Mouse (Mus musculus): ENCODE results near the gene Mmp27. TPM values are rescaled to one million over a fixed set of nuclear protein-coding genes. Genes with fewer than 3 reads are reported as not detected.
A peak's percentile ranks its signal among the peaks of the same experiment; 100 is the strongest.

Mmp27 gene
- polyA plus RNA-seq (2015; fragmentation: Nextera tagmentation; extraction: Ambion mirVana), result not detected in 2 replicates

GRCm38 (mm10) chr9:7571162-7571561 is at the start of gene Mmp27:
Gene Mmp27, plus strand, starts transcription at chr9:7571396.
- WGBS, result 50% methylated on average over 4 of the region's 4 CpGs
- no peak for ATAC-seq (replicated peaks; ENCODE audit: insufficient number of reproducible peaks, insufficient read depth, low FRiP score, low read depth)
- no peak within 1 kb of the TSS for H3K27ac ChIP-seq
- H3K36me3 ChIP-seq, result no peaks in the 10 kb centered on the region
- no peaks in the 10 kb centered on the region for H3K4me1 ChIP-seq (replicated peaks)
- H3K9me3 ChIP-seq (replicated peaks), result no peaks in the 10 kb centered on the region
- H3K27me3 ChIP-seq, result no peaks in the 10 kb centered on the region
- H3K4me2 ChIP-seq, result no peak within 1 kb of the TSS
- no peak within 1 kb of the TSS for H3K4me3 ChIP-seq
- H3K9ac ChIP-seq, result no peak within 1 kb of the TSS

GRCm38 (mm10) chr9:7526255-7526940 is 44.8 kb upstream of the Mmp27 start:
- ATAC-seq (replicated peaks; ENCODE audit: insufficient number of reproducible peaks, insufficient read depth, low FRiP score, low read depth), result no peak
- no peaks in the 10 kb centered on the region for H3K27me3 ChIP-seq
- H3K9me3 ChIP-seq (replicated peaks), result no peaks in the 10 kb centered on the region
- H3K27ac ChIP-seq, result no peak overlapping the region
- no peak overlapping the region for H3K4me2 ChIP-seq
- WGBS, result 71% methylated on average over 4 of the region's 4 CpGs
- H3K4me3 ChIP-seq, result no peak overlapping the region
- H3K4me1 ChIP-seq (replicated peaks), result no peaks in the 10 kb centered on the region
- no peak overlapping the region for H3K9ac ChIP-seq
- H3K36me3 ChIP-seq, result no peaks in the 10 kb centered on the region

GRCm38 (mm10) chr9:7542763-7543162 is 28.4 kb upstream of the Mmp27 start:
- no peaks in the 10 kb centered on the region for H3K9me3 ChIP-seq (replicated peaks)
- ATAC-seq (replicated peaks; ENCODE audit: insufficient number of reproducible peaks, insufficient read depth, low FRiP score, low read depth), result no peak
- peaks cover 4% of the 10 kb centered on the region; the same call in 1 of the 2 replicates for H3K4me1 ChIP-seq (replicated peaks)
- H3K9ac ChIP-seq, result no peak overlapping the region
- no peaks in the 10 kb centered on the region for H3K27me3 ChIP-seq
- H3K4me2 ChIP-seq, result no peak overlapping the region
- H3K27ac ChIP-seq, result no peak overlapping the region
- H3K4me3 ChIP-seq, result no peak overlapping the region
- no peaks in the 10 kb centered on the region for H3K36me3 ChIP-seq

GRCm38 (mm10) chr9:7544923-7545457 is 26.2 kb upstream of the Mmp27 start:
- H3K4me2 ChIP-seq, result no peak overlapping the region
- H3K9ac ChIP-seq, result no peak overlapping the region
- H3K36me3 ChIP-seq, result no peaks in the 10 kb centered on the region
- no peaks in the 10 kb centered on the region for H3K9me3 ChIP-seq (replicated peaks)
- ATAC-seq (replicated peaks; ENCODE audit: insufficient number of reproducible peaks, insufficient read depth, low FRiP score, low read depth), result no peak; the same call in 1 of the 2 replicates
- H3K27me3 ChIP-seq, result no peaks in the 10 kb centered on the region
- H3K27ac ChIP-seq, result no peak overlapping the region
- H3K4me3 ChIP-seq, result no peak overlapping the region
- WGBS, result 52% methylated on average over 1 of the region's 1 CpGs
- H3K4me1 ChIP-seq (replicated peaks), result peaks cover 4% of the 10 kb centered on the region; the same call in 1 of the 2 replicates

GRCm38 (mm10) chr9:7545471-7545870 is 25.7 kb upstream of the Mmp27 start:
- H3K4me2 ChIP-seq, result no peak overlapping the region
- 18% methylated on average over 1 of the region's 1 CpGs for WGBS
- H3K4me3 ChIP-seq, result no peak overlapping the region
- no peak overlapping the region for H3K27ac ChIP-seq
- peak; percentile 60 for ATAC-seq (replicated peaks; ENCODE audit: insufficient number of reproducible peaks, insufficient read depth, low FRiP score, low read depth)
- H3K4me1 ChIP-seq (replicated peaks), result peaks cover 4% of the 10 kb centered on the region; the same call in 1 of the 2 replicates
- H3K27me3 ChIP-seq, result no peaks in the 10 kb centered on the region
- no peak overlapping the region for H3K9ac ChIP-seq
- H3K9me3 ChIP-seq (replicated peaks), result no peaks in the 10 kb centered on the region
- no peaks in the 10 kb centered on the region for H3K36me3 ChIP-seq

- no peaks in the 10 kb centered on the region for H3K9me3 ChIP-seq (replicated peaks)
- H3K4me2 ChIP-seq, result no peak overlapping the region
- WGBS, result 73% methylated on average over 7 of the region's 7 CpGs
- H3K4me3 ChIP-seq, result no peak overlapping the region
- no peaks in the 10 kb centered on the region for H3K36me3 ChIP-seq
- H3K27me3 ChIP-seq, result no peaks in the 10 kb centered on the region
- H3K4me1 ChIP-seq (replicated peaks), result peaks cover 4% of the 10 kb centered on the region; the same call in 1 of the 2 replicates
- H3K9ac ChIP-seq, result no peak overlapping the region
- no peak for ATAC-seq (replicated peaks; ENCODE audit: insufficient number of reproducible peaks, insufficient read depth, low FRiP score, low read depth)
- no peak overlapping the region for H3K27ac ChIP-seq
Observed at GRCm38 (mm10) chr9:7545920-7546319, 25.3 kb upstream of the Mmp27 start.

GRCm38 (mm10) chr9:7551943-7552342 is 19.3 kb upstream of the Mmp27 start:
- H3K4me3 ChIP-seq, result no peak overlapping the region
- no peak overlapping the region for H3K4me2 ChIP-seq
- H3K4me1 ChIP-seq (replicated peaks), result no peaks in the 10 kb centered on the region
- H3K9me3 ChIP-seq (replicated peaks), result no peaks in the 10 kb centered on the region
- H3K27me3 ChIP-seq, result no peaks in the 10 kb centered on the region
- ATAC-seq (replicated peaks; ENCODE audit: insufficient number of reproducible peaks, insufficient read depth, low FRiP score, low read depth), result no peak
- H3K27ac ChIP-seq, result no peak overlapping the region
- no peak overlapping the region for H3K9ac ChIP-seq
- H3K36me3 ChIP-seq, result no peaks in the 10 kb centered on the region

GRCm38 (mm10) chr9:7553536-7553935 is 17.7 kb upstream of the Mmp27 start:
- Histone ChIP-seq H3K27ac (no peak overlapping the region), H3K4me1 (replicated peaks) (no peaks in the 10 kb centered on the region), H3K9me3 (replicated peaks) (no peaks in the 10 kb centered on the region), H3K27me3 (no peaks in the 10 kb centered on the region), H3K9ac (no peak overlapping the region), H3K36me3 (no peaks in the 10 kb centered on the region), H3K4me3 (no peak overlapping the region), H3K4me2 (no peak overlapping the region)
- no peak for ATAC-seq (replicated peaks; ENCODE audit: insufficient number of reproducible peaks, insufficient read depth, low FRiP score, low read depth)
- WGBS, result 70% methylated on average over 3 of the region's 3 CpGs

GRCm38 (mm10) chr9:7554382-7554781 is 16.8 kb upstream of the Mmp27 start:
- Histone ChIP-seq H3K9ac (no peak overlapping the region), H3K4me1 (replicated peaks) (no peaks in the 10 kb centered on the region), H3K4me2 (no peak overlapping the region), H3K36me3 (no peaks in the 10 kb centered on the region), H3K27me3 (no peaks in the 10 kb centered on the region), H3K4me3 (no peak overlapping the region), H3K27ac (no peak overlapping the region), H3K9me3 (replicated peaks) (no peaks in the 10 kb centered on the region)
- 24% methylated on average over 3 of the region's 3 CpGs for WGBS
- no peak for ATAC-seq (replicated peaks; ENCODE audit: insufficient number of reproducible peaks, insufficient read depth, low FRiP score, low read depth)

GRCm38 (mm10) chr9:7558221-7559017 is 12.8 kb upstream of the Mmp27 start, which contains the start of gene Mmp8:
Gene Mmp8, plus strand, starts transcription at chr9:7558456.
- no peak within 1 kb of the TSS for H3K27ac ChIP-seq
- H3K9ac ChIP-seq, result no peak within 1 kb of the TSS
- H3K27me3 ChIP-seq, result no peaks in the 10 kb centered on the region
- no peak within 1 kb of the TSS for H3K4me2 ChIP-seq
- peaks cover 4% of the 10 kb centered on the region; the same call in 1 of the 2 replicates for H3K4me1 ChIP-seq (replicated peaks)
- H3K4me3 ChIP-seq, result no peak within 1 kb of the TSS
- ATAC-seq (replicated peaks; ENCODE audit: insufficient number of reproducible peaks, insufficient read depth, low FRiP score, low read depth), result no peak
- H3K9me3 ChIP-seq (replicated peaks), result no peaks in the 10 kb centered on the region
- no peaks in the 10 kb centered on the region for H3K36me3 ChIP-seq
- WGBS, result 64% methylated on average over 8 of the region's 8 CpGs

- no peak overlapping the region for H3K4me2 ChIP-seq
- 73% methylated on average over 4 of the region's 4 CpGs for WGBS
- H3K4me1 ChIP-seq (replicated peaks), result peaks cover 4% of the 10 kb centered on the region; the same call in 1 of the 2 replicates
- no peak overlapping the region for H3K27ac ChIP-seq
- no peak for ATAC-seq (replicated peaks; ENCODE audit: insufficient number of reproducible peaks, insufficient read depth, low FRiP score, low read depth)
- no peaks in the 10 kb centered on the region for H3K27me3 ChIP-seq
- H3K36me3 ChIP-seq, result no peaks in the 10 kb centered on the region
- no peaks in the 10 kb centered on the region for H3K9me3 ChIP-seq (replicated peaks)
- no peak overlapping the region for H3K9ac ChIP-seq
- H3K4me3 ChIP-seq, result no peak overlapping the region
Observed at GRCm38 (mm10) chr9:7560026-7560425, 11.2 kb upstream of the Mmp27 start.
